Mouse (Mus musculus): ENCODE results near the gene Gm9964.

GRCm38 (mm10) chr11:79323985-79324685 lies 27.4 kb upstream of the Gm9964 start:
- TF ChIP-seq CTCF (IDR thresholded peaks at IDR 0.05; ENCODE audit: control insufficient read depth, insufficient read depth, low read length): no peak
- no peak for TF ChIP-seq POLR2A (IDR thresholded peaks at IDR 0.05; ENCODE audit: borderline replicate concordance, control insufficient read depth, low read depth, low read length)
